Mouse (Mus musculus): Measurements from ENCODE around the gene Zfp987. TPM values are rescaled to one million over a fixed set of nuclear protein-coding genes. Genes with fewer than 3 reads are reported as not detected.
"Not testable (repeated sequence)": the region's sequence is repeated elsewhere in the genome, so short reads cannot be mapped to it uniquely, and the experiment has no call there.

Gene Zfp987
- polyA plus RNA-seq, 1 experiment from 2014 or later, result 0.37 TPM

DNA sequence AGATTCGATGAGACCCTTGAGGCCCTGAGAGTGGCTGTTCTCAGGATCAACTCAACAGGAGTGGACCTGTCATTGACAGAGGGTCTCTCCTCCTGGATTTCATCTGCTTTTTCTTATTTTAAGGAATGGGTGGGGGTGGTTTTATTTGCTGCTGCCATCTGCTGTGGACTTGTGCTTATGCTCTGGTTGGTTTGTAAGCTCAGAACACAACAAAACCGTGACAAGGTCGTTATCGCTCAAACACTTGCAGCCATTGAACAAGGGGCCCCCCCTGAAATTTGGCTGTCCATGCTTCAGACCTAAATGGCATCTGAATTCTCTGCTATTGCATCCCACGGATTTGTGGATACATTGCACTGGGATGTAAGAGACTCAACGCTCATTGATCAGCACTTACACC, 34.1 kb upstream of the Zfp987 start:
- not testable (repeated sequence) for H3K4me1 ChIP-seq (replicated peaks; ENCODE audit: control insufficient read depth, insufficient read depth, low read length); H3K36me3 ChIP-seq (ENCODE audit: control insufficient read depth, insufficient read depth); ATAC-seq; H3K9ac ChIP-seq (ENCODE audit: low read depth, low read length); H3K4me2 ChIP-seq (replicated peaks; ENCODE audit: low read depth); H3K4me3 ChIP-seq (ENCODE audit: low read depth, low read length); H3K27me3 ChIP-seq (replicated peaks; ENCODE audit: control insufficient read depth, insufficient read depth, low read length); H3K27ac ChIP-seq (ENCODE audit: low read depth, low read length)
- H3K9me3 ChIP-seq (ENCODE audit: control insufficient read depth), result peaks cover 14% of the 10 kb centered on the region
- WGBS, result 79% methylated on average over 6 of the region's 6 CpGs

DNA sequence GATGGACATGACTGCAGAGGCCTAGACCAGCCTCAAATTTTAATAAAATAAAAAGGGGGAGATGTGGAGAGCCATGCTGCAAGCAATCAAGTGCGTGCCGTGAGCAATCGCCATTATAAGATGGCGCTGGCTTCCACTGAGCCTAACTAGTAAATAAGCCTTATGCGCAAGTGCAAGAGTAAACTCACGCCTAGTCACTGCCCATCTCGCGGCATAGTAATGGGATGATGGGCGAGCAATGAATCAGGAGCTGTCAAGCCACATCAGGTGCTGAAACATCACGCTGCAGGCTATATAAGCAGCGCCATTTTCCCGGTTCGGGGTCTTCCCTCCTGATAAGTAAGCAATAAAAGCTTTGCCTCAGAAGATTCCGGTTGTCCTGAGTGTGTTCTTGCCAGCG, 33.5 kb upstream of the Zfp987 start:
- H3K9me3 ChIP-seq (ENCODE audit: control insufficient read depth), result peaks cover 14% of the 10 kb centered on the region
- H3K36me3 ChIP-seq (ENCODE audit: control insufficient read depth, insufficient read depth); H3K27me3 ChIP-seq (replicated peaks; ENCODE audit: control insufficient read depth, insufficient read depth, low read length); ATAC-seq; H3K4me3 ChIP-seq (ENCODE audit: low read depth, low read length); H3K4me1 ChIP-seq (replicated peaks; ENCODE audit: control insufficient read depth, insufficient read depth, low read length); H3K4me2 ChIP-seq (replicated peaks; ENCODE audit: low read depth); H3K9ac ChIP-seq (ENCODE audit: low read depth, low read length); H3K27ac ChIP-seq (ENCODE audit: low read depth, low read length): not testable (repeated sequence)
- WGBS, result 88% methylated on average over 15 of the region's 15 CpGs

- not testable (repeated sequence) for H3K4me3 ChIP-seq (ENCODE audit: low read depth, low read length); H3K36me3 ChIP-seq (ENCODE audit: control insufficient read depth, insufficient read depth); H3K4me1 ChIP-seq (replicated peaks; ENCODE audit: control insufficient read depth, insufficient read depth, low read length); H3K27ac ChIP-seq (ENCODE audit: low read depth, low read length); H3K4me2 ChIP-seq (replicated peaks; ENCODE audit: low read depth); H3K9ac ChIP-seq (ENCODE audit: low read depth, low read length); H3K27me3 ChIP-seq (replicated peaks; ENCODE audit: control insufficient read depth, insufficient read depth, low read length); ATAC-seq; H3K9me3 ChIP-seq (ENCODE audit: control insufficient read depth)
- WGBS, result 74% methylated on average over 4 of the region's 5 CpGs
Measured at GRCm38 (mm10) chr4:146064807-146065206, 32.3 kb upstream of the Zfp987 start.

DNA sequence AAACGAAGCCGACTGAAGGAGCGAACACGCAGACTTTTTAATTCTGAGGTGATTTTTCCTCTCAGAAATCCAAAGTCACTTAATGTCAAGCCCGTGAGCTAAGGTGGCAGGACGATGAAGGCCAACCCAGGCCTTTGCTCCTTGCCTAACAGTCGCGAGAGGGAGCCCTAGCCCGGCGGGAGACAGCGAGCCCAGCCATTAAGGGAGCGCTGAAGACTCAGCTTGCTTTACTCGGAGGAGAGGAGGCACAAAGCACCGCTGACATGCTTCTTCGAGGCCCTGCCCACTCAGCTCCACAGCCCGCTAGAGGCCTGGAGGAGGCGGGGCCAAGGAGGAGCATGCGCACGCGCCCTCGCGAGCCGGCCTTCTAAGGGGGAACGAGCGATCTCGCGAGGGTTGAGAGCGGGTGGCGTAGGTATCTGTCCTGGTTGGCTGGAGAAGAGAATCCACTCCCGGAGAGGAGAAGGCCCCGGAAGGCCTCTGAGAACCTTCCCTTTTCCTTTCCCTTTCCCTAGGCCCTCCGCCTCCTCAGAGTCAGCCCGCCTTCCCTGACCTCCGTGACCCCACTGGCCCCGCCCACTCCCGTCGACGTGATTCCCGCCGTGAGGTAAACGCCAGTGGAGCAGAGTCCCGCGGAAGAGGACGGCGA, 30.0 kb upstream of the Zfp987 start:
- peak overlapping the region; percentile 18; the same call in 1 of the 2 replicates for H3K4me3 ChIP-seq (ENCODE audit: low read depth, low read length)
- 40% methylated on average over 45 of the region's 45 CpGs for WGBS
- H3K9me3 ChIP-seq (ENCODE audit: control insufficient read depth); H3K27me3 ChIP-seq (replicated peaks; ENCODE audit: control insufficient read depth, insufficient read depth, low read length); ATAC-seq; H3K36me3 ChIP-seq (ENCODE audit: control insufficient read depth, insufficient read depth); H3K9ac ChIP-seq (ENCODE audit: low read depth, low read length); H3K4me1 ChIP-seq (replicated peaks; ENCODE audit: control insufficient read depth, insufficient read depth, low read length); H3K27ac ChIP-seq (ENCODE audit: low read depth, low read length): not testable (repeated sequence)
- H3K4me2 ChIP-seq (replicated peaks; ENCODE audit: low read depth), result peak overlapping the region; percentile 55

GRCm38 (mm10) chr4:146067594-146067993, 29.5 kb upstream of the Zfp987 start:
- ATAC-seq; H3K27ac ChIP-seq (ENCODE audit: low read depth, low read length); H3K27me3 ChIP-seq (replicated peaks; ENCODE audit: control insufficient read depth, insufficient read depth, low read length); H3K4me1 ChIP-seq (replicated peaks; ENCODE audit: control insufficient read depth, insufficient read depth, low read length); H3K36me3 ChIP-seq (ENCODE audit: control insufficient read depth, insufficient read depth); H3K9ac ChIP-seq (ENCODE audit: low read depth, low read length); H3K9me3 ChIP-seq (ENCODE audit: control insufficient read depth): not testable (repeated sequence)
- WGBS, result 27% methylated on average over 55 of the region's 55 CpGs
- H3K4me3 ChIP-seq (ENCODE audit: low read depth, low read length), result peak overlapping the region; percentile 18; the same call in 1 of the 2 replicates
- peak overlapping the region; percentile 55 for H3K4me2 ChIP-seq (replicated peaks; ENCODE audit: low read depth)

DNA sequence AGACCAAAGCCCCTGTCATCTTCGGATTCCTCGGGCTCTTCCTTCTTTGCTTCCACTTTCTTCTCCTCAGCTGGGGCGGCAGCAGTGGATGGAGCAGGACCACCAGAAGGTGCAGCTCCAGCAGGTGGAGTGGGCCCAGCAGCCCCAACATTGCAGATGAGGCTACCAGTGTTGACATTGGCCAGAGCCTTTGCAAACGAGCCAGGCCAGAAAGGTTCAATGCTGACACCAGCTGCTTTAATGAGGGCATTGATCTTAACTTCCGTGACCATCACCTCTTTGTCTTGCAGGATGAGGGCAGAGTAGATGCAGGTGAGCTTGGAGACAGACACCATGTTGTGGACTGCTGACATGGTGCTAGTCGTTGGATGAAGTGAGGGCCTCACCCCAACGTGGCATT, 23.8 kb upstream of the Zfp987 start:
- not testable (repeated sequence) for H3K4me3 ChIP-seq (ENCODE audit: low read depth, low read length); H3K9me3 ChIP-seq (ENCODE audit: control insufficient read depth); ATAC-seq; H3K9ac ChIP-seq (ENCODE audit: low read depth, low read length); H3K36me3 ChIP-seq (ENCODE audit: control insufficient read depth, insufficient read depth); H3K27me3 ChIP-seq (replicated peaks; ENCODE audit: control insufficient read depth, insufficient read depth, low read length); H3K4me1 ChIP-seq (replicated peaks; ENCODE audit: control insufficient read depth, insufficient read depth, low read length); H3K4me2 ChIP-seq (replicated peaks; ENCODE audit: low read depth); H3K27ac ChIP-seq (ENCODE audit: low read depth, low read length)
- WGBS, result 78% methylated on average over 5 of the region's 7 CpGs

- not testable (repeated sequence) for H3K9ac ChIP-seq (ENCODE audit: low read depth, low read length); H3K9me3 ChIP-seq (ENCODE audit: control insufficient read depth); H3K4me3 ChIP-seq (ENCODE audit: low read depth, low read length); H3K27me3 ChIP-seq (replicated peaks; ENCODE audit: control insufficient read depth, insufficient read depth, low read length); H3K4me1 ChIP-seq (replicated peaks; ENCODE audit: control insufficient read depth, insufficient read depth, low read length); H3K27ac ChIP-seq (ENCODE audit: low read depth, low read length); H3K36me3 ChIP-seq (ENCODE audit: control insufficient read depth, insufficient read depth); H3K4me2 ChIP-seq (replicated peaks; ENCODE audit: low read depth); ATAC-seq
- WGBS, result 38% methylated on average over 3 of the region's 3 CpGs
Measured at GRCm38 (mm10) chr4:146101448-146101847, 4.3 kb downstream of the Zfp987 start.

DNA sequence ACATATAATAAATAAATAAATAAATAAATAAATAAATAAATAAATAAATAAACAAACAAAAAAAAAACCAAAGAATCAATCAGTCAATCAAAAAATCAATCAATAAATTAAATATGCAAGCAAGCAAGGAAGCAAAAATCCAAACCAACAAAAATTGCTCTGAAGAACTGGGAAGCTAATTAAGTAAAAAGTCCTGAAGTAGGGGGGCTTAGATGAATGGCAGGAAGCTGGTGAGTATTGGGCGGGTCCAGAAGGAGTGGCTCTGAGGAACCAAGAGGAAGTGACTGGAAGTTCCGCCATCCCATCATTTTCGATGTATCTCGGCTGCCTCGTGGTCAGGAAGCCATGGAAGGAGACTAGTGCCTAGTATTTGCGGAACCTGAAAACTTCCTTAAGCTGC, 59.4 kb downstream of the Zfp987 start, which contains the start of gene Zfp600:
Gene Zfp600, plus strand, starts transcription at position 301 of the 400 bp plus-strand sequence.
- H3K27me3 ChIP-seq (replicated peaks; ENCODE audit: control insufficient read depth, insufficient read depth, low read length), result not testable (repeated sequence)

GRCm38 (mm10) chr4:146162893-146163292, 65.8 kb downstream of the Zfp987 start:
- 86% methylated on average over 2 of the region's 4 CpGs for WGBS
- not testable (repeated sequence) for H3K9me3 ChIP-seq (ENCODE audit: control insufficient read depth)

More for the DNA sequence above, 59.4 kb downstream of the Zfp987 start, which contains the start of gene Zfp600:
- no CpG with 5 or more reads among the region's 6 CpGs for WGBS
- not testable (repeated sequence) for H3K9ac ChIP-seq (ENCODE audit: low read depth, low read length); H3K4me1 ChIP-seq (replicated peaks; ENCODE audit: control insufficient read depth, insufficient read depth, low read length); H3K36me3 ChIP-seq (ENCODE audit: control insufficient read depth, insufficient read depth); H3K9me3 ChIP-seq (ENCODE audit: control insufficient read depth); H3K27ac ChIP-seq (ENCODE audit: low read depth, low read length); H3K4me2 ChIP-seq (replicated peaks; ENCODE audit: low read depth); H3K4me3 ChIP-seq (ENCODE audit: low read depth, low read length); ATAC-seq

More at GRCm38 (mm10) chr4:146162893-146163292, 65.8 kb downstream of the Zfp987 start:
- ATAC-seq; H3K27me3 ChIP-seq (replicated peaks; ENCODE audit: control insufficient read depth, insufficient read depth, low read length); H3K27ac ChIP-seq (ENCODE audit: low read depth, low read length); H3K9ac ChIP-seq (ENCODE audit: low read depth, low read length); H3K4me1 ChIP-seq (replicated peaks; ENCODE audit: control insufficient read depth, insufficient read depth, low read length); H3K4me3 ChIP-seq (ENCODE audit: low read depth, low read length); H3K4me2 ChIP-seq (replicated peaks; ENCODE audit: low read depth); H3K36me3 ChIP-seq (ENCODE audit: control insufficient read depth, insufficient read depth): not testable (repeated sequence)
